Mouse (Mus musculus) ES-E14 (cell line): ENCODE results near the gene Ndfip2. TPM values are rescaled to one million over a fixed set of nuclear protein-coding genes. Genes with fewer than 3 reads are reported as not detected.

ENCODE experiments used
- DNase-seq: peaks from one replicate; pipeline ENCODE4 v3.0.0-alpha.2; 2013; ENCODE audit warnings: low read depth, low spot score
- H3K27ac ChIP-seq: 2 replicates; pipeline ENCODE4 v1.5.1; 2012; ENCODE audit warnings: low read depth, mild to moderate bottlenecking, low read length, moderate library complexity, mixed read lengths; ENCODE audit not compliant: poor library complexity, insufficient read depth, severe bottlenecking
- H3K36me3 ChIP-seq: 2 replicates; pipeline ENCODE4 v1.6.1; 2012; ENCODE audit warnings: mild to moderate bottlenecking, low read length, moderate library complexity, mixed read lengths; ENCODE audit not compliant: control insufficient read depth, poor library complexity, insufficient read depth, severe bottlenecking
- H3K4me1 ChIP-seq, 2 experiments: fragments of 150-350 bp in 1 of 2; sonication (generic) in 1 of 2; 2 replicates each; pipeline ENCODE4 v1.6.1; 2012; ENCODE audit warnings: low read length in 2 of 2, mild to moderate bottlenecking in 1 of 2, mixed read lengths in 1 of 2; ENCODE audit not compliant: control insufficient read depth in 2 of 2, insufficient read depth in 2 of 2, poor library complexity in 1 of 2
- H3K4me3 ChIP-seq, 2 experiments: fragments of 150-350 bp in 1 of 2; sonication (generic) in 1 of 2; 2 replicates each; pipeline ENCODE4 v1.5.1; 2012; ENCODE audit warnings: low read length in 2 of 2, low read depth in 1 of 2, mild to moderate bottlenecking in 1 of 2, mixed read lengths in 1 of 2; ENCODE audit not compliant: insufficient read depth in 1 of 2, poor library complexity in 1 of 2, severe bottlenecking in 1 of 2
- H3K9ac ChIP-seq: 2 replicates; pipeline ENCODE4 v1.6.1; 2012; ENCODE audit warnings: low read depth, mild to moderate bottlenecking, low read length, mixed read lengths; ENCODE audit not compliant: poor library complexity, insufficient read depth, severe bottlenecking
- H3K9me3 ChIP-seq: fragments of 150-350 bp; sonication (generic); 2 replicates; pipeline ENCODE4 v1.6.1; 2012; ENCODE audit warnings: low read depth, mild to moderate bottlenecking, low read length; ENCODE audit not compliant: control insufficient read depth, insufficient read depth
- CHD2 ChIP-seq: IDR thresholded peaks from 2 replicates; pipeline ENCODE4 v1.6.1; 2014; ENCODE audit warnings: mild to moderate bottlenecking, low read depth, low read length, inconsistent platforms
- HCFC1 ChIP-seq: IDR thresholded peaks from 2 replicates; pipeline ENCODE4 v1.6.1; 2012; ENCODE audit warnings: low read length, inconsistent platforms, borderline replicate concordance; ENCODE audit not compliant: insufficient read depth
- MAFK ChIP-seq: IDR thresholded peaks from 2 replicates; pipeline ENCODE4 v1.6.1; 2014; ENCODE audit warnings: mild to moderate bottlenecking, low read depth, low read length, inconsistent platforms; ENCODE audit not compliant: insufficient read depth
- ZC3H11A ChIP-seq: IDR thresholded peaks from 2 replicates; pipeline ENCODE4 v1.6.1; 2012; ENCODE audit warnings: low read depth, mild to moderate bottlenecking, inconsistent platforms, low read length, borderline replicate concordance
- ZNF384 ChIP-seq: IDR thresholded peaks from 2 replicates; pipeline ENCODE4 v1.6.1; 2012; ENCODE audit warnings: low read depth, low read length, inconsistent platforms
- in situ Hi-C, 2 experiments: fragments of 600-800 bp; cut with MboI; formaldehyde crosslinking; loops; one replicate each; pipeline ENCODE4 v1.15.1; 2025; ENCODE audit warnings: low sequenced_read_pairs in 2 of 2, inconsistent platforms in 1 of 2; ENCODE audit not compliant: unreplicated experiment in 2 of 2
- total RNA-seq: library from RNA; depleted of rRNA; stranded (reverse); fragments of 300-350 nt; gene quantifications from 2 replicates; pipeline ENCODE4 v1.2.3, GENCODE M21; 2012

Ndfip2 gene
- total RNA-seq, 1 experiment = 29.0 TPM

DNA sequence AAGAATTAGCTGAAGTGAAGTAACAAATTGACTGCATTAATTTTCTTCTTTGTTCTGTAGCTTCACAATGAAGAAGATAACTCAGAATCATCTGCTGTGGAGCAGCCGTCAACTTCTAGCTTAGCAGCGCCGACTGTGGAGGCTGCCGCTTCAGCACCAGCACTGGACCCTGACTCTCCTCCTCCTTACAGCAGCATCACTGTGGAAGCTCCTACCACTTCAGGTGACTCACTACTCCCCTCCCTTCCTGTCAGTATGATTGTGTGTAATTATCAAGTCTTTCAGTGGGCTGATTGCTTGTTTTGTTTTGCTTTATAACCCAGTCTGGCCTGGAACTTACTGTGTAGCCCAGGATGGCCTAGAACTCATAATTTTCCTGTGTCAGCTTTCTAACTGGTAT lies 29.2 kb downstream of the Ndfip2 start:
- Histone ChIP-seq H3K9me3 (no peaks in the 10 kb centered on the region), H3K4me1 (no peaks in the 10 kb centered on the region), H3K9ac (no peak overlapping the region), H3K27ac (no peak overlapping the region), H3K36me3 (no peaks in the 10 kb centered on the region; the same call in 1 of the 2 replicates), H3K4me3 (no peak overlapping the region)
- in situ Hi-C loops = no loop called here
- no peak for DNase-seq
- TF ChIP-seq ZC3H11A = no peak
- no peak for TF ChIP-seq MAFK
- TF ChIP-seq ZNF384 = no peak
- TF ChIP-seq HCFC1 = no peak
- no peak for TF ChIP-seq CHD2

DNA sequence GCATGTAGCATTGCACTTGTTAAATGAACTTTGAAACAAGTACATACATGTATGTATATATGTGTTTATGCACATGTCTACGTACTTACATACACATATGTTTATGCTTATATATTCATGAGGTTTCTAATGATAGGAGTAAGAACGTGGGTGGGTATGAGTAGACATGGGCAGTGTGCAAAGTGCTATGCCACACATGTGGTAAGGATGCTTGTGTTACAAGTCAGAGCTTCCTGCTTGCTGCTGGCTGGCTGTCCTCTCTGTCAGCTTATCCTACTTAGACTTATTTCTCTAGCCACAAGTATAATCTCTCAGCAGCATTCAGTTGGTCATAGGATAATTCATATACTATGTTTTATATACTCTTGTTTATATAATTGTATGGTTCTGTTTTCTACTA lies 29.6 kb downstream of the Ndfip2 start:
- TF ChIP-seq HCFC1 (no peak), CHD2 (no peak), ZNF384 (no peak), MAFK (no peak), ZC3H11A (no peak)
- Histone ChIP-seq H3K9me3 (no peaks in the 10 kb centered on the region), H3K36me3 (no peaks in the 10 kb centered on the region; the same call in 1 of the 2 replicates), H3K9ac (no peak overlapping the region), H3K27ac (no peak overlapping the region), H3K4me3 (no peak overlapping the region), H3K4me1 (no peaks in the 10 kb centered on the region)
- in situ Hi-C loops = no loop called here
- no peak for DNase-seq

- DNase-seq = no peak
- H3K9me3 ChIP-seq = no peaks in the 10 kb centered on the region
- H3K36me3 ChIP-seq = no peaks in the 10 kb centered on the region; the same call in 1 of the 2 replicates
- no peak overlapping the region for H3K9ac ChIP-seq
- H3K4me1 ChIP-seq = no peaks in the 10 kb centered on the region
- H3K4me3 ChIP-seq = no peak overlapping the region
- in situ Hi-C loops = no loop called here
- no peak overlapping the region for H3K27ac ChIP-seq
- TF ChIP-seq CHD2 (no peak), ZNF384 (no peak), ZC3H11A (no peak), HCFC1 (no peak), MAFK (no peak)
Observed at GRCm38 (mm10) chr14:105288529-105288928, 30.2 kb downstream of the Ndfip2 start.

DNA sequence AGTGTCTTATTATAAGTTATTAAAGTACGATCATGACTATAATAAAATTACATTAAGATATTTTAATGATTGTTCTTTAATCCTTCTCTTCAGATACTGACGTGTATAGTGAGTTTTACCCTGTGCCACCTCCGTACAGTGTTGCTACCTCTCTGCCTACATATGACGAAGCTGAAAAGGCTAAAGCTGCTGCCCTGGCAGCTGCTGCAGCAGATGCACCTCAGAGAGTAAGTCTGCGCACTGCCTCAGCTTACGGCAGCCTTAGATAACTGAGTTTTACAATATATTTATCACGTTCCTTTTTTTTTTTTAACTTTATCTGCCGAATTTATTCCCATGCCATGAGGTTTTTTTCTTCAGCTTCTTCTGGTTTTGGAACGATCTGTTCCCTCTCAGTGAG lies 33.8 kb downstream of the Ndfip2 start:
- Histone ChIP-seq H3K36me3 (peaks cover 2% of the 10 kb centered on the region; the same call in 1 of the 2 replicates), H3K9ac (no peak overlapping the region), H3K4me3 (no peak overlapping the region), H3K27ac (no peak overlapping the region), H3K4me1 (no peaks in the 10 kb centered on the region), H3K9me3 (no peaks in the 10 kb centered on the region)
- no peak for DNase-seq
- TF ChIP-seq CHD2 = no peak
- no peak for TF ChIP-seq HCFC1
- no peak for TF ChIP-seq ZC3H11A
- TF ChIP-seq ZNF384 = no peak
- no peak for TF ChIP-seq MAFK
- in situ Hi-C loops = no loop called here

DNA sequence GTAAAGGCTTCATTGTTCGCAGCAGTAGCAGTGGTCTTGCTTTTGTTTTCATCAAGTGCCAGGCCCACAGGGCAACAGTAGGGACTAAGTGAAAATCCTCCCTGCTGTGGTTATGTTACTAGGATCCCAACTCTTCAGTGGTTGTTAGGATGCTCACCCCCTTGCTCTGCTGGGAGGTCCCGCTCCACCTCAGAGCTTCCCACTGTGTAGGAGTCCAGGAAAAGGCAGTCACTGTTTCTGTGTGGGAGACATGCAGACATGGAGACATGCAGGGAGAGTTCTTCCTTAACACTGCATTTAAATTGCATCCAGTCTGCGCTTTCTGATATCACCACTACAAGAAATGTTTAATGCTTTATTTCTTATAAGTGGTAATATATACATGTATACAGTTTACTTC lies 35.4 kb downstream of the Ndfip2 start:
- no peaks in the 10 kb centered on the region for H3K9me3 ChIP-seq
- in situ Hi-C loops = no loop called here
- no peak overlapping the region for H3K4me3 ChIP-seq
- H3K9ac ChIP-seq = no peak overlapping the region
- no peak for DNase-seq
- H3K36me3 ChIP-seq = peaks cover 2% of the 10 kb centered on the region; the same call in 1 of the 2 replicates
- H3K27ac ChIP-seq = no peak overlapping the region
- no peak for TF ChIP-seq MAFK
- TF ChIP-seq ZC3H11A = no peak
- TF ChIP-seq HCFC1 = no peak
- no peak for TF ChIP-seq ZNF384
- no peak for TF ChIP-seq CHD2
- no peaks in the 10 kb centered on the region for H3K4me1 ChIP-seq
